Mouse (Mus musculus) lung, postnatal 0 days (tissue): Measurements from ENCODE around the gene Gadd45g.

Experiments used
- CTCF ChIP-seq: IDR thresholded peaks from 2 replicates; pipeline ENCODE4 v1.5.1; 2016; ENCODE audit warnings: antibody characterized with exemption, mild to moderate bottlenecking
- EP300 ChIP-seq: IDR thresholded peaks from 2 replicates; pipeline ENCODE4 v1.6.1; 2016; ENCODE audit warnings: antibody characterized with exemption, mild to moderate bottlenecking, control low read depth

GRCm38 (mm10) chr13:51840702-51841101, 5.8 kb upstream of the Gadd45g start:
- TF ChIP-seq CTCF: no peak
- no peak for TF ChIP-seq EP300
